Mouse (Mus musculus): Measurements from ENCODE around the gene Pter. TPM values are rescaled to one million over a fixed set of nuclear protein-coding genes. Genes with fewer than 3 reads are reported as not detected.

The Pter gene
- total RNA-seq, 1 experiment: 3.9 TPM

DNA sequence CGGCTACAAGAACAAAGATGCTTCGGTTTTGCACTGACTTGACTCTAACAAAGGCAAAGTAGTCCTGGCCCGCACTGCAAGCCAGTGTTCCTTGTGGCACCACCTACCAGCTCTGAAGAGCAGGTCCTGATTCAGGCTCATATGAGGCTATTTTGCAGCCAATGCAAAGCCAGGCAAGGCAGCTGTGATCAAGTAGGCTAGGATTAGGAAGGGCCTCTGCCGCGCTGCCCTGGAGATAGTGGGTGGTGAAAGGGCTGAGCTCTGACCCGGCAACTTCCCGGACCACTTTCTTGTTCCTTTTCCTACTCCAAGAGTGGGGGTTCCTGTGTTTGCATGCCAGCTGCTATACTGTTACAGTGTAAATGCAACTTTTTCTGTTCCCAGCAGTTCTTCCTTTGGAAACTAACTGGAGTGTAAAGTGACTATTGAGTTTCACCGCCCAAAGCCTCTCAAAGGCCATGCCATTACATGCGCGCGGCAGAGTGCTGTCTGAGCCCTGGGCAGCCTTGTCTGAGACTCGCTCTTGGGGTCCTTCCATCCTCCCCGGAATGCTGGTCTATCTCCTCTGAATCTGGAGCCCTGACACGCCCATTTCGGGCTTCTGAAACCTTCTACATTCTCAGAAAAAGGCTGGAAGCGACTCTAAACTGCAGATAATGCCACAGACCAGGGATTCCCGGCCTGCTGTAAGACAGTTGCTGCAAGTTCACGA lies 85.6 kb downstream of the Pter start:
- H3K4me3 ChIP-seq (ENCODE audit: insufficient read depth in 1 of 2, low read depth in 1 of 2, low read length in 2 of 2, poor library complexity in 1 of 2, severe bottlenecking in 1 of 2): peak overlapping the region in 1 of 2 experiments; percentile 65; a peak in 2 of 4 replicates
- H3K9ac ChIP-seq (ENCODE audit: insufficient read depth, low read depth, low read length, poor library complexity, severe bottlenecking): no peak overlapping the region
- DNase-seq (ENCODE audit: low read depth, low spot score): peak; percentile 19
- H3K27ac ChIP-seq (ENCODE audit: insufficient read depth, low read depth, low read length, poor library complexity, severe bottlenecking): no peak overlapping the region
- peaks cover 0 to 3% of the 10 kb centered on the region in 2 experiments; a peak in 1 of 4 replicates for H3K4me1 ChIP-seq (ENCODE audit: control insufficient read depth in 2 of 2, insufficient read depth in 2 of 2, low read length in 2 of 2, poor library complexity in 1 of 2)
- H3K9me3 ChIP-seq (ENCODE audit: control insufficient read depth, insufficient read depth, low read depth, low read length): no peaks in the 10 kb centered on the region
- TF ChIP-seq MAFK (IDR thresholded peaks at IDR 0.05; ENCODE audit: insufficient read depth, low read depth, low read length): no peak
- no peak for TF ChIP-seq CHD2 (IDR thresholded peaks at IDR 0.05; ENCODE audit: low read depth, low read length)
- no peak for TF ChIP-seq ZNF384 (IDR thresholded peaks at IDR 0.05; ENCODE audit: low read depth, low read length)
- no peak for TF ChIP-seq HCFC1 (IDR thresholded peaks at IDR 0.05; ENCODE audit: borderline replicate concordance, insufficient read depth, low read length)
- no peak for TF ChIP-seq ZC3H11A (IDR thresholded peaks at IDR 0.05; ENCODE audit: borderline replicate concordance, low read depth, low read length)
- no peaks in the 10 kb centered on the region for H3K36me3 ChIP-seq (ENCODE audit: control insufficient read depth, insufficient read depth, low read length, poor library complexity, severe bottlenecking)
- in situ Hi-C loops (cut with MboI; ENCODE audit: low sequenced_read_pairs in 2 of 2, unreplicated experiment in 2 of 2): no loop called here

DNA sequence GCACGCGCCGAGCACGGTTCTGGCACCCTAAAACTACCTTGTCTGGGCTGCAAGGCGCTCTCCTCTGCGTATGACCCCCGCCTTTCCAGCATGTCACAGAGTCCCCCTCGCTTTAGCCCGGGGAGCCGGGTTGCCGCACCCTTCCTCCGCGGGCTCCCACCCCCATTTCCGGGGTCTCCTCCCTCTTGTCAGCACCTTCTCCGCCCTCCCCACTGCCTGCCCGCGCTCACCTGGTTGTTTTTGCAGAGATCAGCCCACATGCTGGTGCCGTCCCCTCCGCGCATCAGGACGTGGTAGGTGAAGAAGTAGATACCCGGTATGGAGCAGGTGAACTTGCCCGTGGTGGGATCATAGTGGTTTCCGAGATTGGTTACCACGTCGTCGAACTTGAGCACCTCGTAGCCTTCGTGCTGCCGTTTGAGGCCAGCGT lies 86.2 kb downstream of the Pter start:
- Histone ChIP-seq H3K4me1 (ENCODE audit: control insufficient read depth in 2 of 2, insufficient read depth in 2 of 2, low read length in 2 of 2, poor library complexity in 1 of 2) (peaks cover 0 to 3% of the 10 kb centered on the region in 2 experiments; a peak in 1 of 4 replicates), H3K36me3 (ENCODE audit: control insufficient read depth, insufficient read depth, low read length, poor library complexity, severe bottlenecking) (no peaks in the 10 kb centered on the region), H3K9ac (ENCODE audit: insufficient read depth, low read depth, low read length, poor library complexity, severe bottlenecking) (no peak overlapping the region), H3K9me3 (ENCODE audit: control insufficient read depth, insufficient read depth, low read depth, low read length) (no peaks in the 10 kb centered on the region), H3K27ac (ENCODE audit: insufficient read depth, low read depth, low read length, poor library complexity, severe bottlenecking) (no peak overlapping the region), H3K4me3 (ENCODE audit: insufficient read depth in 1 of 2, low read depth in 1 of 2, low read length in 2 of 2, poor library complexity in 1 of 2, severe bottlenecking in 1 of 2) (peak overlapping the region; percentile 54 to 65; a peak in 2 of 4 replicates)
- peak; percentile 9 for DNase-seq (ENCODE audit: low read depth, low spot score)
- TF ChIP-seq CHD2 (IDR thresholded peaks at IDR 0.05; ENCODE audit: low read depth, low read length) (no peak), MAFK (IDR thresholded peaks at IDR 0.05; ENCODE audit: insufficient read depth, low read depth, low read length) (no peak), HCFC1 (IDR thresholded peaks at IDR 0.05; ENCODE audit: borderline replicate concordance, insufficient read depth, low read length) (no peak), ZNF384 (IDR thresholded peaks at IDR 0.05; ENCODE audit: low read depth, low read length) (no peak), ZC3H11A (IDR thresholded peaks at IDR 0.05; ENCODE audit: borderline replicate concordance, low read depth, low read length) (no peak)
- in situ Hi-C loops (cut with MboI; ENCODE audit: low sequenced_read_pairs in 2 of 2, unreplicated experiment in 2 of 2): no loop called here

DNA sequence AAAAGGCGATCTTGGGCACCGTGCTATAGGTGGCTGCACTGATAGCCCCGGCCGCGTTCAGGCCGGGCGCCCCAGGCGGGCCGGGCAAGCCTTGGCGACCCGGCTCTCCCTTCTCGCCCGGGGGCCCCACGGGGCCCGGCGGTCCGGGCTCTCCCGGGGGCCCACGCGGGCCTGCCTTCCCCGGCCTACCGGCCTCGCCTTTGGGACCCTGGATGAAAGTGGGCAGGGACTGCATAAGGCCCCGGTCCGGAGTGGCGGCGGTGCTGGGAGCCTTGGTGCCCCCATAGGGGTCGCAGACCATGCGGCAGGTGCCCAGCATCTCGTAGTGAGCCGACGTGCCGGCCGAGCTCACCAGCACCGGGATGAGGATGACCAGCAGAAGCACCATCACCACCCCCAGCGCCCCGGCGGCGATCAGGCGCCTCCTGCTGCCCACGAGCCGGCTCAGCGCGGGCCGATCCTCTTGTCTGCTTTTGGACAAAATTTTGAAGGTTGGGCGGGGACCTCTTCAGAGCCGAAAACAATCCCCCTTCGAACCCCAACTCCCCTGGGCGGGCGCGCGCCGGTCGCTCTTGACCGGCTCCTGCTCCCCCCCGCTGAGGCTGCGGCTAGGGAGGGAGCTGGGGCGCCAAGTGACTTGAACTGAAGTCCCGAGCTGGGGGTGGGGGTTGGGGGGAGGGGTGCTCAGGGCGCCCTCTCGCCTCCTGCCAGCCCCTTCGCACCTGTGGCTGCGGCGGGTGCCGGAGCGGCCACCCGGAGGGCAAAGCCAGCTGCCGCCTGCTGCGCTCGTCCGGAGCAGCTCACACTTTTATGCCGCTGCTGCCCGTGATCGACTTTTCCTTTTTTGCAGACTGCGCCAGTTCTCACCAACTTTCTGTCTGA lies 86.9 kb downstream of the Pter start:
- peaks cover 0 to 3% of the 10 kb centered on the region in 2 experiments; a peak in 1 of 4 replicates for H3K4me1 ChIP-seq (ENCODE audit: control insufficient read depth in 2 of 2, insufficient read depth in 2 of 2, low read length in 2 of 2, poor library complexity in 1 of 2)
- no peak overlapping the region for H3K9ac ChIP-seq (ENCODE audit: insufficient read depth, low read depth, low read length, poor library complexity, severe bottlenecking)
- in situ Hi-C loops (cut with MboI; ENCODE audit: low sequenced_read_pairs in 2 of 2, unreplicated experiment in 2 of 2): no loop called here
- peak overlapping the region; percentile 54 to 65 for H3K4me3 ChIP-seq (ENCODE audit: insufficient read depth in 1 of 2, low read depth in 1 of 2, low read length in 2 of 2, poor library complexity in 1 of 2, severe bottlenecking in 1 of 2)
- TF ChIP-seq ZNF384 (IDR thresholded peaks at IDR 0.05; ENCODE audit: low read depth, low read length) (no peak), CHD2 (IDR thresholded peaks at IDR 0.05; ENCODE audit: low read depth, low read length) (no peak), HCFC1 (IDR thresholded peaks at IDR 0.05; ENCODE audit: borderline replicate concordance, insufficient read depth, low read length) (no peak), MAFK (IDR thresholded peaks at IDR 0.05; ENCODE audit: insufficient read depth, low read depth, low read length) (no peak), ZC3H11A (IDR thresholded peaks at IDR 0.05; ENCODE audit: borderline replicate concordance, low read depth, low read length) (no peak)
- peak; percentile 20 for DNase-seq (ENCODE audit: low read depth, low spot score)
- H3K27ac ChIP-seq (ENCODE audit: insufficient read depth, low read depth, low read length, poor library complexity, severe bottlenecking): no peak overlapping the region
- H3K9me3 ChIP-seq (ENCODE audit: control insufficient read depth, insufficient read depth, low read depth, low read length): no peaks in the 10 kb centered on the region
- no peaks in the 10 kb centered on the region for H3K36me3 ChIP-seq (ENCODE audit: control insufficient read depth, insufficient read depth, low read length, poor library complexity, severe bottlenecking)

DNA sequence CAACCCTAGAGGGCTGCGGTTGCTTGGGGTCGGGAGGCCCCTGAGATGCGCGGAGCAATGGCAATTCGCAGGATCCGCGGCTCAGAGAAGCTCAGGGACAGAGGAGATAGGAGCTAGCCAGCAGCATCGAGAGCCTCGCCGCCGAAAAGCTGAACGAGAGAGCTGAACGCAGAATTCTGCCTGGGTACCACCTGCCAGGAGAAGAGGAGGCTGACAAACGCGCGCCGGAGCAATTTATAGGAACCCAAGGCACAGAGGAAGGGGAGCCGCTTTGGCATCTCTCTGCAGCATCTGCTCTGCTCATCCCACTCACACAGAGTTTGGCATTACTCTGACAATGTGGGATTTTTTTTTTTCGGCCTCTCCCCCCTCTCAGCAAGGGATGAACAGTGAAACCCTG lies 87.6 kb downstream of the Pter start, which contains the start of gene C1ql3:
Gene C1ql3, minus strand, starts transcription at position 335 of the 400 bp plus-strand sequence.
- Histone ChIP-seq H3K27ac (ENCODE audit: insufficient read depth, low read depth, low read length, poor library complexity, severe bottlenecking) (no peak within 1 kb of the TSS), H3K9me3 (ENCODE audit: control insufficient read depth, insufficient read depth, low read depth, low read length) (no peaks in the 10 kb centered on the region), H3K36me3 (ENCODE audit: control insufficient read depth, insufficient read depth, low read length, poor library complexity, severe bottlenecking) (no peaks in the 10 kb centered on the region), H3K4me1 (ENCODE audit: control insufficient read depth in 2 of 2, insufficient read depth in 2 of 2, low read length in 2 of 2, poor library complexity in 1 of 2) (peaks cover 0 to 3% of the 10 kb centered on the region in 2 experiments; a peak in 1 of 4 replicates), H3K9ac (ENCODE audit: insufficient read depth, low read depth, low read length, poor library complexity, severe bottlenecking) (no peak within 1 kb of the TSS), H3K4me3 (ENCODE audit: insufficient read depth in 1 of 2, low read depth in 1 of 2, low read length in 2 of 2, poor library complexity in 1 of 2, severe bottlenecking in 1 of 2) (peak within 1 kb of the TSS; percentile 54 to 65)
- in situ Hi-C loops (cut with MboI; ENCODE audit: low sequenced_read_pairs in 2 of 2, unreplicated experiment in 2 of 2): no loop called here
- TF ChIP-seq MAFK (IDR thresholded peaks at IDR 0.05; ENCODE audit: insufficient read depth, low read depth, low read length) (no peak), CHD2 (IDR thresholded peaks at IDR 0.05; ENCODE audit: low read depth, low read length) (no peak), ZC3H11A (IDR thresholded peaks at IDR 0.05; ENCODE audit: borderline replicate concordance, low read depth, low read length) (no peak), ZNF384 (IDR thresholded peaks at IDR 0.05; ENCODE audit: low read depth, low read length) (no peak), HCFC1 (IDR thresholded peaks at IDR 0.05; ENCODE audit: borderline replicate concordance, insufficient read depth, low read length) (no peak)
- peak; percentile 15 for DNase-seq (ENCODE audit: low read depth, low spot score)
